Mouse (Mus musculus) kidney, adult 2 months (tissue): ENCODE measurements around the gene Zfp961.

Source experiments
- CTCF ChIP-seq: fragments of 200-500 bp; conservative IDR thresholded peaks from 2 replicates; pipeline ENCODE4 v1.5.1; 2011; ENCODE audit warnings: low read depth, mild to moderate bottlenecking, control low read depth, low read length, moderate library complexity, mixed read lengths; ENCODE audit not compliant: insufficient read depth, insufficient read length
- POLR2A ChIP-seq: fragments of 200-500 bp; IDR thresholded peaks from one replicate; pipeline ENCODE4 v1.6.1; 2011; ENCODE audit warnings: low read depth, low read length, control low read depth

DNA sequence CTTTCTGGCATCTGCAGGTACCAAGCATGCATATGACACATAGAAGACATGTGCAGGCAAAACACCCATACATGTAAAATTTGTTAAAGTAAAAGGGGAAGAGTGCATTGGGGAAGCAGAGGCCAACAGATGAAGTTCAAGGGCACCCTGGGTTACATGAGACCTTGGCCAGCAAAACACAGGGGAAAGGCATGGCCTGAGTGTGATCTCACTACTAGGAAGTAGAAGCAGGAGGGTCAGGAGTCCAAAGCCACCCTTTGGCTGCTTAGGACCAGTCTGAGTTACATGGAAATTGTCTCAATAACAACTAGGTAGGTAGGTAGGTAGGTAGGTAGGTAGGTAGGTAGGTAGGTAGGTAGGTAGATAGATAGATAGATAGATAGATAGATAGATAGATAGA lies 9.6 kb downstream of the Zfp961 start:
- TF ChIP-seq CTCF (no peak), POLR2A (no peak)
